Mouse (Mus musculus) cortical plate, adult 2 months (tissue): ENCODE measurements around the gene Slc25a35.

Source experiments
- CTCF ChIP-seq: fragments of 200-500 bp; IDR thresholded peaks from 2 replicates; pipeline ENCODE4 v1.5.1; 2011; ENCODE audit warnings: mild to moderate bottlenecking, control low read depth, low read length; ENCODE audit not compliant: insufficient read depth; ENCODE audit errors: extremely low read depth
- POLR2A ChIP-seq: fragments of 200-500 bp; IDR thresholded peaks from 2 replicates; pipeline ENCODE4 v1.6.1; 2011; ENCODE audit warnings: mild to moderate bottlenecking, low read length, control low read depth; ENCODE audit not compliant: insufficient read depth; ENCODE audit errors: extremely low read depth

- TF ChIP-seq CTCF (no peak), POLR2A (no peak)
Observed at GRCm38 (mm10) chr11:68929947-68930346, 38.0 kb upstream of the Slc25a35 start.
